Mouse (Mus musculus) embryonic stem cell, embryonic (primary cell): ENCODE measurements at regions not wholly inside any gene's neighbourhood (a gene's known extent, or its start where the extent isn't known, plus 50 kb on each side); places are given as distances from the start of the nearest gene placed in this dataset.

Source experiments
- CTCF ChIA-PET, 4 experiments: fragments of 300-600 bp in 2 of 4; fragments of 350-600 bp in 2 of 4; sonication (Branson Sonifier 250); formaldehyde crosslinking; loops; one replicate each; lab custom pipeline; 2022; ENCODE audit warnings: inconsistent platforms in 2 of 4; lab: Charles Lee
- POLR2A ChIA-PET, 4 experiments: fragments of 300-600 bp in 2 of 4; fragments of 350-600 bp in 2 of 4; sonication (Branson Sonifier 250); formaldehyde crosslinking; loops; one replicate each; lab custom pipeline; 2022; ENCODE audit warnings: antibody characterized with exemption in 4 of 4, inconsistent platforms in 1 of 4; lab: Charles Lee

- ChIA-PET CTCF (no interaction called here), POLR2A (no interaction called here)
These were observed 300.6 kb upstream of the Nrp1 start for GRCm38 (mm10) chr8:128057845-128058244.

GRCm38 (mm10) chr8:128059817-128060216 lies 298.6 kb upstream of the Nrp1 start:
- ChIA-PET POLR2A (no interaction called here), CTCF (no interaction called here)

DNA sequence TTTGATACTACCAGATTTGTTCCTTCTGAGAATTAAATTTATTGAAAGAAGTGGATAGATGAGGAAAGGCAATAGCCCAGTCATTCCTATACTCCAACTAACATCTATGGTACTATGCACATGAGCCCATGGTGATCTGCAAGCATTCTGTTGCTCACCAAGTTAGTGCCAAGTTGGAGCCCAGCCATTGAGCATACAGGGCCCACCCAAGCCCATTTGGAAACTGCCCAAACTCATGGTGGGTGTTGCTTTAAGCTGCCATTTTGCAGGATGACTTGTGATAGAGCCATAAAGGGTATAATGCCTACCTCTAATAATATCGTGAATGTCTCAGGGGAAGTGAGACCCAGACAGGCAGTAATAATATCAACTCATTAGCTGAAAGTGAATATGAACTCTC lies 294.2 kb upstream of the Nrp1 start:
- POLR2A ChIA-PET: interaction anchor here in 1 of 4 experiments (0.6 kb wide), 1 partner anchor 423 kb away, joined by 3 read pairs; no protein-coding TSS in a partner anchor
- CTCF ChIA-PET: interaction anchor here in 1 of 4 experiments (0.6 kb wide), 1 partner anchor 1623 kb away, joined by 3 read pairs; no protein-coding TSS in a partner anchor

- POLR2A ChIA-PET: no interaction called here
- CTCF ChIA-PET: interaction anchor here in 1 of 4 experiments (0.6 kb wide), 1 partner anchor 1624 kb away, joined by 3 read pairs; no protein-coding TSS in a partner anchor
These were observed 293.3 kb upstream of the Nrp1 start for GRCm38 (mm10) chr8:128065127-128065526.

DNA sequence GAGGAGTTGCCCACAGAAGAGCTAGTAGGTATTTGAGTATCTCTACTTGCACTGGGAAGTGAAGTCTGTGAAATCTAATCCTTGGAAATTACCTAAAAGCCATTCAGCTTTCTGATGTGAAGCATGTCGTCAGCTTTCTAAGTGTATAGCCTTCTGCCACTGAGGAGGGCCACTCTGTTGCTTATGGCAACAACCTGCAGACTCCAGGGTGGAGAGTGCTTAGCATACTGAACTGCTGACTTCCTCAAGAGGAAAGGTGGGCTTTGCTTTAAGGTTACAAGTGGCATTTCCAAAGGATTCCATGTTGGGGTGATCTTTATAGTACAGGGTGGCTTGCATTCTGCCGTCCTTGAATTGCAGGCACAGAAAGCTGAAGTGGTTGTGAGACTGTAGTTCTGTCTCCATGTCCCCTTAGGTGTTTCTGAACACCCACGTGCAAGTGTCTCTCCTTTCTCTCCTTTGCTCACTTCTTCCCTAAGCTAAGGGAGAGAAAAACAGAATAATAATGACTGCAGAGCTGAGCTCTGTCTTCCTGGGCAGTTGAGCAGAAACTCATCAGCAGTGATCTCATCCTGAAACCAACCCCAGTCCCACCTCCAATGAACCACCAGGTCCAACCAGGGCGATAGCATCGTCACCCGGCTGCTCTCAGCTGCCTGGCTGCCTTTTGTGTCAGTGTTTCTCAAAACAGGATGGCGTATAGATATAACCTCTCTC lies 292.3 kb upstream of the Nrp1 start:
- ChIA-PET POLR2A (no interaction called here), CTCF (no interaction called here)

GRCm38 (mm10) chr8:128069749-128070148 lies 288.7 kb upstream of the Nrp1 start:
- ChIA-PET POLR2A (no interaction called here), CTCF (no interaction called here)

DNA sequence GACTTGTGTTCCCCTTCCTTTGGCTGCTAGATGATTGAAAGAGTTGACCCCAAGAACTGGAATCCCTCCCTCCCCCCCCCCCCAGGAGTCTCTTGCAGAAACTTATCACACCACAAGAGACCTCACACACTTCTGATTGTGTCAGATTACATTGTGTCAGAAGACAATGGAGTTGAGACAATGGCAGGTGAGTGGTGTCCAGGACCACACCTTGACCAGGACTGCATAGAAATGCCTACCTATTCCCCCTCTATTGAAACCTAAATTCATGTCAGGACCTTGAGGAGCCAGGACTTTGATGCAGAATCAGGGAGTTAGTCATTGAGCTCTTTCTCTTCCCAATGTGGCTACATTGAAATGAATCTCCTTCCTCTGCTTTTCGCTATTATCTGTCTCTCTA lies 282.8 kb upstream of the Nrp1 start:
- ChIA-PET POLR2A (interaction anchor here in 1 of 4 experiments (0.7 kb wide), 2 partner anchors 472 to 771 kb away, joined by 3 to 4 read pairs; no protein-coding TSS in a partner anchor), CTCF (no interaction called here)

DNA sequence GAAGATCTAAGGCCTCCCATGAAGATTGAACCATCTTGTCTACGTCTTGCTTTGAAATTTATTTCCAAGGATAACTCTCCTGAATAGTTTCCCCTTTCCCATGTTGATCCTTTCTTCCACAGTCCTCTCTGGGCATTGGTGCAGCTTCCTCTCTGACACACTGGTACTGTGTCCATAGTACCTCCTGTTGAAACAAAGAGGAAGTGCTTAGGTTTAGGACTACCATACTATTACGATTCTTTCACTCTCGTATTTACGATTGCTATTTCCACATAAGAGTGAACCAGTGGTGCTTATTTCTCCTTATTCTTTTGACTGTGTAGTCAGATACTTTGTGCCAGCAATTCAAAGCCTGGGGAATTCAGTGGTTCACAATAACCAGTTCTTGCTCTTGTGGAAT lies 282.2 kb upstream of the Nrp1 start:
- POLR2A ChIA-PET: no interaction called here
- CTCF ChIA-PET: no interaction called here

- ChIA-PET POLR2A (no interaction called here), CTCF (interaction anchor here in 1 of 4 experiments (0.6 kb wide), 1 partner anchor 84 kb away, joined by 4 read pairs; no protein-coding TSS in a partner anchor)
These were observed 279.7 kb upstream of the Nrp1 start for GRCm38 (mm10) chr8:128078740-128079139.

DNA sequence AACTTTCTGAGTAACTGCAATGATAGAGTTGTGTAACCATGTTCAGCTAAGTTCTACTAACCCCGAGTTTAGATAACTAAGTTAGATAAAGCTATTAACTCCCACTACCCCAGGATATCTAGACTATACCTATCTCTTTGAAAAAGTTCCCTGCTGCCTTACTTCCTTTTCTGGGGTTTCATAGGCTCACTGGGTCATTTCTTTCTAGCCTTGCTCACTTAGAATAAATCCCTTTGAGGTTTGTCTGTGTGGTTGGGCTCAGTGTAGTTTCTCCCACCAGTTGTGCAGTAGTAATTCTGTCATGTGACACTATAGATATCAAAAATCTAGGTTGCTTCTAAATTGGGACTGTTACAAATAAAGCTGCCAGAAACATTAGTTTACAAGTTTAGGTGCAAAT lies 272.6 kb upstream of the Nrp1 start:
- ChIA-PET POLR2A (no interaction called here), CTCF (no interaction called here)

DNA sequence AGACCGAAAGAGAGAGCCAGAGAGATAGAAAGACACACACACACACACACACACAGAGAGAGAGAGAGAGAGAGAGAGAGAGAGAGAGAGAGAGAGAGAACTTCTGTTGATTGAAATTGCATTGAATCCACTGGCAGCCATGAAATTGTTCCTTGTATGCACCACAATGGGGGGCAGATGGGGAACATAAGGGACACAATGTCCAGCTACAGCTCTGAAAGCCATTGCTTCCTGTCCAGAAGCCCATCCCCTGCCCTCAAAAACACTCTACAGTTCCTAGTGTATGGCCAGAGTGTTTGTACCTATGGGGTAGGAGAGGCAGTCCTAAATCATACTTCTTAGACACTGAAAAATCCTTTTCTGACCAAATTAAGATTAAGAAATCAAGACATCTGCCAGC lies 270.9 kb upstream of the Nrp1 start:
- CTCF ChIA-PET: no interaction called here
- POLR2A ChIA-PET: no interaction called here

DNA sequence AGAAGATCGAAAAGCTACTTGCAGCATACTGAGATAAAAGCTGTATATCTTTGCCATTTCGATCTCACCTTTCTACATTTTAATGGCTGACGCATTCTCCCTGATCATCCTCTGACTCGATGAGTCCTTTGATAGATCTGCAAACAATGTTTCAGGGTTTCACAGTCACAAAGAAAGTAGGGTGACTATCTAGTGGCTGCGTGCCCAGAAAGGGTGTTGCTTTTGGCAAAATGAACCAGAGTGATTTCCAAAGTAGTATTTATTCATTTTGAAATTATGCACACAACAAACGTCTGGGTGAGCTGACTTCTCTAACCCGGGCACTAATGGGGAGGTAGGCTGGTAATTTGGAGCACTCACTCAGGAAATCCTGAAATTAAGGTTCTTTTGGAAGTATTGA lies 265.6 kb upstream of the Nrp1 start:
- POLR2A ChIA-PET: no interaction called here
- CTCF ChIA-PET: no interaction called here

- CTCF ChIA-PET: no interaction called here
These were observed 263.0 kb upstream of the Nrp1 start for GRCm38 (mm10) chr8:128095451-128095850.

GRCm38 (mm10) chr8:128097601-128098000 lies 260.8 kb upstream of the Nrp1 start:
- CTCF ChIA-PET: no interaction called here
- POLR2A ChIA-PET: no interaction called here

More at GRCm38 (mm10) chr8:128095451-128095850, 263.0 kb upstream of the Nrp1 start:
- POLR2A ChIA-PET: no interaction called here

DNA sequence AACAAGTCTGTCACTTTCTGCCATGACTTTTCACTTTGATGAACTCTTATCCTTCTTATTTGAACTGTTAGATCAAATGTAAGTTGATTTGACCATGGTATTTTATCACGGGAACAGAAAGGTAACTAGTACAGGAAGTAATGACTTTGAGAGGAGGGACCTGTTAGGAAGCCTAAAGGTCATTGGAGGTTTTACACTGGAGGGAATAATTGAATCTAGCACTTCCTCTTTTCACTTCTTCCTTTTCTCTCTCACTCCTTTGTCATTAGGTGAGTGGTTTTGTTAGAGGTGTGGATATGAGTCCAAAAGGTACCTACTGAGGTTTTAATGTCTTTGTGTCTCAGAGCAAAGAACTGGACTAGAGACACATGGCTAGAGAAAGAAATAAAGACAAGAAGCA lies 255.0 kb upstream of the Nrp1 start:
- POLR2A ChIA-PET: no interaction called here
- CTCF ChIA-PET: no interaction called here

GRCm38 (mm10) chr8:128106569-128106968 lies 251.8 kb upstream of the Nrp1 start:
- ChIA-PET POLR2A (no interaction called here), CTCF (no interaction called here)

- ChIA-PET POLR2A (no interaction called here), CTCF (no interaction called here)
These were observed 251.4 kb upstream of the Nrp1 start for GRCm38 (mm10) chr8:128107041-128107440.

DNA sequence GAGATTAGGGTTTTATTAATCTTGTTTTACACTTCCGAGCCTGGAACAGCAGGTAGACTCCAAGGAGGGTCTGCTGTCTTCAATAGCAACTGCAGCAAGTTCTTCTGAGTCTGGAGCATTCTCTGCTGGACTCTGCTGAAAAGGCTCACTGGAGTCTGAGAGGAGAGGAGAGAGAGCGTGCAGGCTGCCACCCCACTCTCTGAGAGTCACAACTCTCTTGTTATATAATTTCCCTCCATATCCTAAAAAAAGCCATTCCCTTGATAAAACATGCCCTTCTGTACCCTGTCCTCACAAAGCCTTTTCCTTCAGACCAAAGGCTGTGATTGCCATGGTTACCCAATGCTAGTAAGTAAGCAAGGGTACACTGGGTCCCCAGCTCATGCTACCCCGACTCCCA lies 249.4 kb upstream of the Nrp1 start:
- POLR2A ChIA-PET: no interaction called here
- CTCF ChIA-PET: no interaction called here

GRCm38 (mm10) chr8:128111132-128111531 lies 247.3 kb upstream of the Nrp1 start:
- POLR2A ChIA-PET: no interaction called here
- CTCF ChIA-PET: no interaction called here

GRCm38 (mm10) chr8:128113116-128113515 lies 245.3 kb upstream of the Nrp1 start:
- CTCF ChIA-PET: no interaction called here
- POLR2A ChIA-PET: no interaction called here

DNA sequence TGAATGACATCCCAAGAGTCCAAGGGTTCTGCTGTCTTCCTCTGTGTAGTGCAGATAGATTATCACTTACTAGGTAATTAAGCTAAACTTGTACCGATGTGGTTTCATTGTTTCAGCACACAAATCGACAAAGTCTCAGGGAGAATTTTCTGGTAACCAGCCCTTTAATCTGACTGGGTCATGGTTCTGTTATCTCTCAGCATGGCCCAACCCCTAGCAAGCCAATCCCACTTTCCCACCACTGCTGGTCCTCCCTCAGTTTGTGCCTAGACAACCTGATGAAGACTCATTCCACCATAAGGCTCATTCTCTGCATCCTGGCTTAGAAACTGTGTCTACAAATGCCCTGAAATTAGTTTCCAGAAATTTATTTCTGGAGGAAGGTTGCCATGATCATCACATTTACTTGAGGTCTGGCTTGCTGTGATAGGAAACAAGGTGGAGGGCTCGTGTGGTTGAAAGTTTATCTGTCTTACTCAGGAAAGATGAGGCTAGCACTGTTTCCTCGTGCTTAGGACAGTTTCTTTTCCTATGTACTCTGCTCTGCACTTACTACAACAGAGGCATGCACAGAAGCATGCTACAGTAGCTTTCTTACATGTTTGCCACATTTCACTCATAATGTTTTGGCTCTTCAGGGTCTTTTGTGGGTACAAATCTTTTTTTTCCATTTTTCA lies 217.0 kb upstream of the Nrp1 start:
- POLR2A ChIA-PET: no interaction called here
- CTCF ChIA-PET: no interaction called here
